Mouse (Mus musculus): ENCODE data around the gene B3gnt2. TPM values are rescaled to one million over a fixed set of nuclear protein-coding genes. Genes with fewer than 3 reads are reported as not detected.

The B3gnt2 gene
- polyA plus RNA-seq (2012; rRNA removed), result 6.2 and 6.4 TPM in 2 replicates

DNA sequence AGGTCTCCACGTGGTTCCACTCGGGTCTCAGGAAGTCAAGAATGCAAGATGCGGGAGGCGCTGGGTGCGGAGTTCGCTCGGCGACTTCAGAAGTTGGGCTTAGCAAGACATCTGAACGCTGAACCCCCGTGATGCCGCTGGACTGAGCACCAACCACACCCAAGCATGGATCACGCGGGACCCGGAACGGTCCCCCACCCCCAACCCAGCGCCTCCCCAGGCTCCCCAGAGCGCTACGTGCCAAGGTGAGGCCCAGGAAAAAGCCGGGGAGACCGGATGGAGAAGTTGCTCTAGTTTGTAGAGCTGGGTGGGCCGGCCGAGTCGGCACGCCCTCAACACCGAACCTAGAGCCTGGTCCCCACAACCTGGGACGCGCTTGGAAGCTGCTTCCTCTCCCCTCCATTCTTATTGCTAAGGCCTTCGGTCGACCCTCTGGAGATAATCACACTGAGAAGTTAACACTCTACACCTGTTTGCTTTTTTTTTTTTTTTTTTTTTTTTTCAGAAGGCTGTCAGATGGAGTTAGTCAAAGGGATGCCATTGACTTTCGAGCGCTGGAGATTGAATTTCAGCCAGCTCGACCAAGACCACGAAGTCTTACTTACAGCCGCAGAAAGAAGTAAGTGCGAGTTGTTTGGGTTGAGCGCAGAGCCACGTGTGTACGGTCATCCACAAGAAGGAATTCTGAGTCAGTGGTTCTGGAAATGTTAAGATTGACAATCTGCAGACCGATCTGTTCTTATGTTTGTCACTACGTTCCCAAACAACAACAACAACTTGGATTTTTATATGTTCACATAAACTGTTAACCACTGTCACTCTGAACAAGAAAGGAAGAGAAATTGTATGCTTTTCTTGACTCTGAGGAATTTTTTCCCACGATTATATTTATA lies at the start of gene B3gnt2:
Gene B3gnt2 (minus strand): TSS at position 627 of the 893 bp plus-strand sequence.

Other genes starting within 250 kb of the B3gnt2 start
- gene Zrsr1, start 111.0 kb upstream of the B3gnt2 start, polyA plus RNA-seq (2012; rRNA removed), result 10.1 and 10.6 TPM in 2 replicates
- gene Gm28048, start 121.1 kb upstream of the B3gnt2 start, polyA plus RNA-seq (2012; rRNA removed), result 5.2 and 5.6 TPM in 2 replicates
- 35.8 and 39.6 TPM in 2 replicates for gene Commd1, start 121.4 kb upstream of the B3gnt2 start, polyA plus RNA-seq (2012; rRNA removed)
- 47.8 and 49.4 TPM in 2 replicates for gene Cct4, start 129.6 kb upstream of the B3gnt2 start, polyA plus RNA-seq (2012; rRNA removed)
- gene Fam161a, start 146.6 kb upstream of the B3gnt2 start, polyA plus RNA-seq (2012; rRNA removed), result 2.2 TPM in 2 replicates

Measured in liver, embryonic 18 days (tissue).